Mouse (Mus musculus) yolk sac, embryonic 10.5 days (tissue): Measurements from ENCODE around the gene Adam20.
"Not testable (repeated sequence)": the region's sequence is repeated elsewhere in the genome, so short reads cannot be mapped to it uniquely, and the experiment has no call there.

Source experiments
- DNase-seq: peaks from one replicate; pipeline ENCODE4 v3.0.0-alpha.2; 2017; ENCODE audit warnings: low spot score

The Adam20 gene

DNA sequence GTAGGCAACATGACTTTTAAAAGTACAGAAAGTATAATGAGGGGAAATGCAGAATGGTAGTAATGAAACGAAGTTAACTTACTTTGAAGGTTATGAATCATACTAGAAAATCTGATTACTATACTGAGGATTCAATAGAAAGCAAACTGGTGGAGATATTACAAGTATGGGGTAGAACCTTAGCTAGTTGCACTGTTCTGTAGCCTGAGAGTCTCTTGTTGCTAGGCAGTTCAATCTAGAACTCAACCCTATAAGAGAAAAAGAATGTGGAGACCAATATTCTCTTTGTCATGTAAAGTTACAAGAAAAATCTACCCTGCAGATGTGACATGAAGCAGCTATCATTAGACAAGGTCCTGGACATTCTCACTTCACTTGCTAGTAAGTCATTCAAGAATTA is at the start of gene Adam20:
Gene Adam20 (plus strand): TSS at position 301 of the 400 bp plus-strand sequence.
- not testable (repeated sequence) for DNase-seq

DNA sequence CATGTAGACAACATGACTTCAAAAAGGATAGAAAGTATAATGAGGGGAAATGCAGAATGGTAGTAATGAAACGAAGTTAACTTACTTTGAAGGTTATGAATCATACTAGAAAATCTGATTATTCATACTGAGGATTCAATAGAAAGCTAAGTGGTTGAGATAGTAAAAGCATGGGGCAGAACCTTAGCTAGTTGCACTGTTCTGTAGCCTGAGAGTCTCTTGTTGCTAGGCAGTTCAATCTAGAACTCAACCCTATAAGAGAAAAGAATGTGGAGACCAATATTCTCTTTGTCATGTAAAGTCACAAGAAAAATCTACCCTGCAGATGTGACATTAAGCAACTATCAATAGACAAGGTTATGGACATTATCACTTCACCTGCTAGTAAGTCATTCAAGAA is 41.2 kb upstream of the Adam20 start, which contains the start of gene Adam25:
Gene Adam25 (plus strand): TSS at position 301 of the 400 bp plus-strand sequence.
- not testable (repeated sequence) for DNase-seq

DNA sequence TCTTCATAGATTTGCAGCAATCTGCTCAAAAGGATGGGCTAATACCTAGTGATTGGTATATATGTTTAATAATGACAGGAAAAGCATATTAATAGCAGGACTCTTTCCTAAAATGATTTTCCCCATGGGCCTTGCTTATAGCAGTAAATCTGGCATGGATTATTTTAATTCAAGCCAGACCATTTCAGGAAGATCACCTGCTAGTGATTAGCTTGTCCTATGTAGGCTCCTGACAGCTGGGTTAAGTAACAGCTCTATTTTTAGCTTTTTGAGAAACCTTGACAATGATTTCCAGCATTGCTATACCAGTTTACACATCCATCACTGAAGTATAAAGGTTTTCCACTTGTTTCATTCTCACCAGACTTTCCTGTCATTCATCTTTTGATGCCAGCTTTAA is 9.8 kb upstream of the Adam20 start:
- no peak for DNase-seq

DNA sequence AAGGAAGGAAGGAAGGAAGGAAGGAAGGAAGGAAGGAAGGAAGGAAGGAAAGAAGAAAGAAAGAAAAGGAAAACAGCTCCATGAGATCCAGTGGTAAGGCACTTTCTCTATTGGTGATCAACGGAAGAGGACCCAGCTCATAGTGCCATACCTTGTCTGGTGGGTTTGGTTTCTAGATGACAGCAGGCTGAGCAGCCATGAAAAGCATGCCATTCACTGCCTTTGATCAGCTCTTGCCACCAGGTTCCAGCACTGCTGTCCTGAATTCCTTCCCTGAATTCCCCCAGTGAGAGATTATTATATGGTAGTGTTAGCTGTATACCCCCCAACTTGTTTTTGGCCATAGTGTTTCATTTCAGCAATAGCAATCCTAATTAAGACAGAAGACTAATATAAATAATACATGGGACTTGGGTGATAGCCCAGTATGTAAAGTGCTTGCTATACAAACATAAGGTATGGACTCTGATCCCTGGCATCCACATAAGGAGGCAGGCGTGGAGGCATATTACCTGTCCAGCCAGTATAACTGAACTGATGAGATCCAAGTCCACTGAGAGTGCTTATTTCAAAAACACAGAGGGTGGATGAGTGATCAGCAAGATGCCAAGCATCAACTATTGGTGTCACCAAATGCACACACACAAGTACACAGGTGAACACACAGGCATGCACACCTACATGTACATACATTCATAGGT is 10.5 kb downstream of the Adam20 start:
- no peak for DNase-seq
